Mouse (Mus musculus) cerebellum, postnatal 25 days (tissue): Measurements from ENCODE around the gene Ensa.
A peak's percentile ranks its signal among the peaks of the same experiment; 100 is the strongest.
"Not testable (repeated sequence)": the region's sequence is repeated elsewhere in the genome, so short reads cannot be mapped to it uniquely, and the experiment has no call there.

ENCODE experiments used
- DNase-seq, 2 experiments: peaks; one replicate each; pipeline ENCODE4 v3.0.0; 2021; ENCODE audit warnings: mixed read lengths in 2 of 2

Ensa gene

GRCm38 (mm10) chr3:95624628-95625503 is at the start of gene Ensa:
Gene Ensa (plus strand): TSS chr3:95624993.
- DNase-seq: peak; percentile 96 to 97

GRCm38 (mm10) chr3:95587754-95588603 is 36.8 kb upstream of the Ensa start:
- DNase-seq: no peak

DNA sequence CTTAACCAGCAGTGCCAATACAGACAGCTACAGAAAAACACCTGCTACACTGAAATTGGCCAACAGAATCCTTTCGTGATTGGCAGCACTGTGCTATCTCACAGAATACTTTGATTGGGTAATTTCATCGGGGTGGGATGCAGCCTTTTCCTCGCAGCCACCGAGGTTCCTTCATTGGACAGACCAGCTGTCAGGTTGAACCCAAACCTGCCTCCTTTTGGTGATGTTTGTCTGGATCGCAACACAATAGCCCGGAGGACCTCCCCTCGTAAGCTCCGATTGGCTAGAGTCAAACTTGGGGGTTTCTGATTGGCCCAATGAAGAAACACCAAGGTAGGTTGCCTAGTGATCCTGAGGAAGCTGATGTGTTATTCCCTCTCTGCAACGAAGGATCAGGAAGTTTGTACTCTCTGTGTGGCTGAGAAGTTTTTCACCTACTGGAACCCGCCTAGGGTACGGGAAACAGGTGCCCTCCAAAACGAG is 36.1 kb upstream of the Ensa start, which contains the start of gene Golph3l:
Gene Golph3l, plus strand, starts transcription at position 331 of the 483 bp plus-strand sequence.
- peak; percentile 93 to 94 for DNase-seq

DNA sequence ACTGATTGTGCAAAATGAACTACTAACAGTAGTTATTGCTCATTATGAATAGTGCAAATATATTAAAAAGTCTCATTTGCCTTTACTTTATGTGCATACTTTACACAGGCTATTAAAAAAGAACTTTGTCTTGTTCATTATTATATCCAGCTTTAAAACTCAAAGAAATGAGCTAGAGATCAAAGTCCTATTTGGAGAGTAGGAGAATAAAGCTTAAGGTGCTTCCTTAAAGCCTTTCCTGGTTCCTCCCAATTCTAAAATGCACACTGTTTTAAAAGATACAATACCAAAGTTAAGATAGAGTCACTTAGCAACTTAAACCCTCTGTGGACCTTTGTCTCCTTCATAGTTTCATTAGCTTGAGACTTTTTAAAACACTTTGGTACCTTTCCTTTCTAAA is 26.1 kb upstream of the Ensa start:
- no peak for DNase-seq

DNA sequence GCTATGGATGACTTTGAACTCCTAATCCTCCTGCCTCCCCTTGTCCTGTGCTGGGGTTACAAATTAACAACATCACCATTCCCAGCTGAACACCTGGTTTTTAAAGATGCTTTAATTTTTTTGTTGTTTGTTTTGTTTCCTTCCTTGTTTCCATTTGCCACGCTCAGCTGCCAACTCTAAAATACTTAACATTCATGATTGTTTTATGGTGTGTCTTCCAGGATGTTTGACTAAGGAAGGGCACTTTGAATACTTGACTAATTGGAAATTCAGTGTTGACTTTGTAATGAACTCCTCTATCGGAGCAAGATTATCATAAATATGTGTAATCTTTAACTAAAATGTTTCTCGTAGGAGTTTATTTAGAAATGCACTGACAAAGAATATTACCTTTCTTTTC is 23.5 kb upstream of the Ensa start:
- DNase-seq: no peak

GRCm38 (mm10) chr3:95606096-95606495 is 18.7 kb upstream of the Ensa start:
- no peak for DNase-seq

- DNase-seq: no peak
These were observed 15.6 kb upstream of the Ensa start for GRCm38 (mm10) chr3:95609195-95609594.

DNA sequence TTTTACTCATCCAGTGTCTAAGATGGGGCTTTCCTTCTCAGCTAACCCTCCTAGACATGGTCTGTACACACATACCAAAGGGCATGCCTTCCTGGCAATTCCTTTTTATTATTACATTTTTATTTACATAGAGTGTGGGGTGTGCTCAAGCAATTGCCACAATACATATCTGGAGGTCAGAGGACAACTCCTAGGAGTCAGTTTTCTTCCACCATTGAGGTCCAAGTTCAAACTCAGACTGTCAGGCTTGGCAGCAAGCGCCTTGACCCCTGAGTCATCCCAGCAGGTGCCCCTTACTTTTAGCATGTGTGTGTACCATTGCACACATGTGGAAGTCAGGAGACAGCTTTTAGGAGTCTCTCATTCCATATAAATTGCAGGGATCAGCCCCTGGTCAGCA is 10.8 kb upstream of the Ensa start:
- no peak for DNase-seq

DNA sequence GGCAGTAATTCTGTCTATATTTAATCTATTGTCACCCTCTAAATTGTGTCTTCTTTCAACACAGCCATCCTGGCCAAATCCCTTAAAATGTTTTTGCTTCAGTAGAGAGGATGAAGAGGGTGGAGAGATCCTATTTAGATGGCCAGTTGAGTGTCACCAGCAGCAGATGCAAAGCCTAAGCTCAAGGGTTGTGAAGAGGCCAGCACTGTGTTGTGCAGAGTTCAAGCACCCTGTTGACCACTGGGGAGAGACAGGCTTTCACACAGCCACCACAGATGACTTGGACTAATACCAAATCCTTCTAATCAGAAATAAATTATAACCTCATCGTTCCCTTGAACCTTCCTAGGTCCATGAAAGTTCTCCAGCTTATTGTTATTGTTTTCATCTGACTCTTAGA is 6.3 kb upstream of the Ensa start:
- DNase-seq: no peak

DNA sequence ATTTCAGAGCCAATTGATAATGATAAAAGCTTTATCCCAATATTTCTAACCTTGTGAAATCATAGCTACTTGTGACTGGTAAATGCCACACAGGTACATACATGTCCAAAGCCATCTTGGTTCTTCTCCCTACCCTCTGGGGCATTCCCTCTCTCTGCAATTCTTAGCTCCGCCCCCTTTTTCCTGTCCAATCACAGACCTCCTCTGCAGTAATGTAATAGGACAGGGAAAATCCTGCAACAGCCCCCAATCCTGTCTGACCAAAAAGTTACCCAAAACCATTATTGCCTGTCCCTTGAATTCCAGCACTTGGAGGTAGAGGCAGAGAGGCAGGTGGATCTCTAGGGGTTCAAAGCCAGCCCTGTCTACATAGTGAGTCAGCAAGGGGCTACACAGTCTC is 3.6 kb upstream of the Ensa start:
- DNase-seq: no peak

DNA sequence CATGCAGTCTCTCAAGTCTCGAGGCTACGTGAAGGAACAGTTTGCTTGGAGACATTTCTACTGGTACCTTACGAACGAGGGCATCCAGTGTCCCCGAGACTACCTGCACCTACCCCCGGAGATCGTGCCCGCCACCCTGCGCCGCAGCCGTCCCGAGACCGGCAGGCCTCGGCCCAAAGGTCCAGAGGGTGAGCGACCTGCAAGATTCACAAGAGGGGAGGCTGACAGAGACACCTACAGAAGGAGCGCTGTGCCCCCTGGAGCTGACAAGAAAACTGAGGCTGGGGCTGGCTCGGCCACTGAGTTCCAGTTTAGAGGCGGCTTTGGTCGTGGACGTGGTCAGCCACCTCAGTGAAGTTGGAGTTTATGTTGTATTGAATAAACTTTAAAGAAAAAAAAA is 2.4 kb upstream of the Ensa start:
- DNase-seq: not testable (repeated sequence)

GRCm38 (mm10) chr3:95623551-95623950 is 1.2 kb upstream of the Ensa start:
- DNase-seq: no peak

- DNase-seq: not testable (repeated sequence)
These were observed 740 bp upstream of the Ensa start for GRCm38 (mm10) chr3:95623991-95624515.

- DNase-seq: peak; percentile 52 to 60
These were observed 3.0 kb downstream of the Ensa start for GRCm38 (mm10) chr3:95627763-95628162.

DNA sequence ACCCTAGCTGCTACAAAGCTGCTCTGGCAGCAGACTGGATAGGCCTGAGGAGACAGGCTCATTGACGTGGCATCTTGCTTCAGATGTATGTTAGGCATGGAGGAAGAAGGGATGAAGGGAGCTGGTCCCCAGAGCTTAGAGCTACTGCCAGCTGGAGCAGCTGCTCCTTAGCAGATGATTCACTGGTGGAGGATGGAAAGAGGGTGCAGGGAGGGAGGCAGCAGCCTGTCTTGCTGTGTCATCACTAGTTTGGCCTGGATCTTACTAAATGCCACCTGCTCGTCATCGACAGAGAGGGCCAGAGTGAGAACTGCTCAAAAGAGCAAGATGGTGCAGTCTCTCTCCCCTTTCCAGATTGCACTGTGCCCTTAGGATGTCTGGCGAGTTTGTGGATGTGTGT is 5.0 kb downstream of the Ensa start:
- peak; percentile 55 to 66 for DNase-seq

GRCm38 (mm10) chr3:95630856-95631255 is 6.1 kb downstream of the Ensa start:
- no peak for DNase-seq

GRCm38 (mm10) chr3:95631304-95631703 is 6.5 kb downstream of the Ensa start:
- DNase-seq: no peak

DNA sequence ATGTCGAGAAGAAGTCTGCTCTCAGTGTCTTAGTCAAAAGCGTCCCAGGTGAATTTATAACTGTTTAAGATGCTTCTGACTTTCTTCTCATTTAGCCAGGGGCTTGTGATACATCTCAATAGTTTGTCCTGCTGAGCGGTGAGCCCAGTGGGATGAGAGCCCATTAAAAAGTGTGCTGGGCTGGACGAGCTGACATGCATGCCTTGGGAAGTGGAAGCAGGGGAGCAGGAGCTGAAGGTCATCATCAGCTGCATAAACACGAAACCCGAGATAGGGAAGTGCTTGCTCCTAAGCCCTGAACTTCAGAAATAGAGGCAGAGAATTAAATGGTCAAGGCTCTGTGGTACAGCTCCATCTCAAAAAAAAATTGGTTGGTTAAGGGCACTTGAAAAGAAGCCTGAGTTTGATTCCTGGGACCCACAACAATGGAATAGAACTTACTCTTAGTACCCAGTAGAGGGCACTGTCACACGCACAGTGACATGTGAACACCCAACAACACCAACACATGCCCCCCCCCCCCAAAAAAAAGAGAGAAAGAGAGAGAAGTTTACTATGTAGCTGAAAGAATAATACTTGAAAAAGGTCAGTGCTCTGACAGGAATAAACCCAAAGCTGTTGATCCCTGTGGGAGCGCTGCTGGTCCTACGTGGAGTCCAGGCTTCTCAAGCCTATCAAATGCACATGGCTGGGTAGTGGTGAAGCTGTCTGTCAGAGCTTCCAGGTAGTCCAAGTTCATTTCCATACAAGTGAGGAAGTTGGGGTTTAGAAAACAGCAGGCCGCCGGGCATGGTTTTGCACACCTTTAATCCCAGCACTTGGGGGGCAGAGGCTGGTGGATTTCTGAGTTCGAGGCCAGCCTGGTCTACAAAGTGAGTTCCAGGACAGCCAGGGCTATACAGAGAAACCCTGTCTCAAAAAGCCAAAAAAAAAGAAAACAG is 8.1 kb downstream of the Ensa start:
- DNase-seq: peak in 1 of 2 experiments; percentile 25

GRCm38 (mm10) chr3:95635636-95636035 is 10.8 kb downstream of the Ensa start:
- no peak for DNase-seq

GRCm38 (mm10) chr3:95636072-95636471 is 11.3 kb downstream of the Ensa start:
- no peak for DNase-seq

- DNase-seq: no peak
These were observed 14.9 kb downstream of the Ensa start for GRCm38 (mm10) chr3:95639694-95640093.

DNA sequence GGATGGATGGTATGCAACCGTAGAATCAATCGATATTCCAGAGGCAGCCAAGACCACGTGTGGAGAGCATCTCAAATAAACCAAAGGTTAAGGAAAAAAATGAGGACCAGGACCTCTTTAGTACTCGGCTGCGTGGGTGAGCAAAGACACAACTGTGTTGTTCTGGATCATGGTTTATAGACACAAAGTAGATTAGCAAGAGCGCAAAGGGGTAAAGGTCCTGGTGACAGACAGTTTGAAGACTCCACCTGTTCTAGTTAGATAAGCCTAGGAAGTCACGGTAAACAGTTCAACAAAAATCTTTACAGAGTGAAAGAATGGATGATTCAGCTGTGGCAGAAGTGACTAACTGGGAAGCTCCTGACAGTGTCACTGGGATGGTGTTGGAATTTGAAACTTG is 18.3 kb downstream of the Ensa start:
- DNase-seq: no peak
